Mouse (Mus musculus): ENCODE results near the gene Lgals9.
"Not testable (repeated sequence)": the region's sequence is repeated elsewhere in the genome, so short reads cannot be mapped to it uniquely, and the experiment has no call there.

Gene Lgals9

DNA sequence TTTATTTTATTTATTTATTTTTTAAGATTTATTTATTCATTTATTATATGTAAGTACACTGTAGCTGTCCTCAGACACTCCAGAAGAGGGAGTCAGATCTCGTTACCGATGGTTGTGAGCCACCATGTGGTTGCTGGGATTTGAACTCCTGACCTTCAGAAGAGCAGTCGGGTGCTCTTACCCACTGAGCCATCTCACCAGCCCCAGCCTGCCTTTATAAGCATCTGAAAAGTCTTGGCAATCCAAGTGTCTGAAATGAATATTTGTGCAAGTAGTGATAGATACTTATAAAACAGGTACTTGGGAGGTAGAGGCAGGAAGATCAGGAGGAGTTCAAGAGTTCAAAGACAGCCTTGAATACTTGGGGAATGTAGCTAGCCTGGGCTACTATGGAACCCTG lies 22.6 kb upstream of the Lgals9 start:
- DNase-seq (ENCODE audit: low spot score) = not testable (repeated sequence)

GRCm38 (mm10) chr11:79006417-79006816 lies 21.7 kb upstream of the Lgals9 start:
- no peak for DNase-seq (ENCODE audit: low spot score)

GRCm38 (mm10) chr11:79005578-79006394 lies 21.0 kb upstream of the Lgals9 start:
- DNase-seq (ENCODE audit: low spot score) = no peak

GRCm38 (mm10) chr11:79003769-79004638 lies 19.3 kb upstream of the Lgals9 start:
- DNase-seq (ENCODE audit: low spot score) = no peak

GRCm38 (mm10) chr11:79003053-79003768 lies 18.5 kb upstream of the Lgals9 start:
- no peak for DNase-seq (ENCODE audit: low spot score)

DNA sequence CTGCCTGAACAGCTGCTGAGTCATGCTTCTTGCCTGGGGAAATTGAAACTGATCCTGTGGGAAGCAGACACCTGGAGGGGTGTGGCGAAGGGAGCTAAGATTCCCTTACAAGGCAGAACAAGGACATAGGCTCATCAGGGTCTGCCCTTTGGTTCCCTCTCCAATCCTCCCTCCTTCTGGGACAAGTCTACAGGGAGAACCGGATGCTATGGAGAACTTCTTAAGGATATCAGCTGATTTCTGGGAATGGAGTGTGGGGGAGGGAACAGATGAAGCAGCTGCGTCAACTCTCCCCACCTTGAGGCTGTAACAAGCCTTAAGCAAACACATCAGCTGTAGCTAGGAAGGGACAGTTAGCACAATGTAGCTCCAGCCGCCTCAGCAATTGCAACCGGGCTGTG lies 17.8 kb upstream of the Lgals9 start:
- no peak for DNase-seq (ENCODE audit: low spot score)

- no peak for DNase-seq (ENCODE audit: low spot score)
Measured at GRCm38 (mm10) chr11:79001871-79002270, 17.1 kb upstream of the Lgals9 start.

GRCm38 (mm10) chr11:78999118-78999517 lies 14.4 kb upstream of the Lgals9 start:
- DNase-seq (ENCODE audit: low spot score) = no peak

GRCm38 (mm10) chr11:78990875-78991543 lies 6.3 kb upstream of the Lgals9 start:
- DNase-seq (ENCODE audit: low spot score) = not testable (repeated sequence)

DNA sequence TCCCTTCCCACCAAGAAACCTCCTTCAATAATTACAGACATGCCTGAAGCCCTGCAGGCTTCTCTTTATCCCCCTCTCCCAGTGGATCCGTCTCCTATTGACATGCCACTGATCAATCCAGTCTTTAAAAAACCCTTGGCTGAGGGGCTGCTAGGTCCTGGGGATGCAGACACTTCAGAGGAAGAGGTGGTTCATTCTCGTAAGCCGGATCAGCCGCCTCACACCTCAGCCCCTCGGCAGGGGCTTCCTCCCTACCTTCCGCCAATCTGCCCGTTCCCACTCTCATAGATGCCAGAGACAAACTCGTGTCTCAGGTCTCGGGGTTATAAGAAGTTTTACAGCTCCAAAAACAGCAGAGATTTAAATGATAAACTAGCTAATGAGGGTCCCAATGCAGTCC lies 5.3 kb upstream of the Lgals9 start:
- no peak for DNase-seq (ENCODE audit: low spot score)

GRCm38 (mm10) chr11:78989206-78989605 lies 4.5 kb upstream of the Lgals9 start:
- not testable (repeated sequence) for DNase-seq (ENCODE audit: low spot score)

DNA sequence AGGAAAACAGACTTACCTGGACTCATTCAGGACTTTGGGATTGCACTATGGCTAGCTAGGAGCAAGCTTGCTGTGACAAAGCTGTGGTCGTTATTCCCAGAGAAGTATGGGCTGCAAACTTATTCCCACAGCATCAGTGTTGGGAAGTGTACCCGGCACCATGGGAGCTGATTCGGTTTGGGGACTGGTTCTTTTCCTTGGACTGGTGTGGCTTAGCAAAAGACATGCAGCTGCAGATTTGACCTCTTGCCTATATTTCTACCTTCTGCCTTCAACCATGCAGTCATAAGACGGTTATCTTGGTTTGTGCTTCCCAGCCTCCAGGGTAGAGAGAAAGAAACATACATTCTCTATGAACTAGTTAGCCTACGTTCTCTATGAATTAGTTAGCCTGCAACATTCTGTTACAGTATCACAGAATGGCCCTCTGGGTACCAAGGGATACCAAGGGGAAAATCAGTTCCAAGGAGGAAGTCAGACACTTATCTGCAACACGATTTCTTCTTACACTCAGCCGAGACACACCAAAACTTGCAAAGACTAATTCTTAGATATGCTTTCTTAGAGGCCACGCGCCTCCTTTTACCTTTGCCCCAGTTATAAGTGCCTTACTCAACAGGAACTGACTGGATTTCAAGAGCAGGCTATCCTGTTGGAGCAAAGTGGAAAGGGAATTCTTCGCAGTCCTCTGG lies 1.7 kb upstream of the Lgals9 start:
- no peak for DNase-seq (ENCODE audit: low spot score)

DNA sequence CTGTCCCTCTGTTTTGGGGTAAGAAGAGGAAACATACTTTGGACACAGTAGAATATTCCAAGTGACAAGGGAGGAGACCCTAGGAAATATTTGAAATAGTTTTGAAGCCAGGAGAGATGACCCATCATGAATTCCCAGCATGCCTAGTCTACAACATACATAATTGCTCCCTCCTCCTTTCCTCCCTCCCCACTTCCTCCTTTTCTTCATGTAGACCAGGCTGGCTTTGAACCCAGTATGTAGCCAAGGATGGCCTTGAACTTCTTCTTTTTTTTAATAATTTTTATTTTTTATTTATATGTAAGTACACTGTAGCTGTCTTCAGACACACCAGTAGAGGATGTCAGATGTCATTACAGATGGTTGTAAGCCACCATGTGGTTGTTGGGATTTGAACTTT lies 759 bp upstream of the Lgals9 start:
- DNase-seq (ENCODE audit: low spot score) = no peak

GRCm38 (mm10) chr11:78983539-78983938 lies 1.2 kb downstream of the Lgals9 start:
- DNase-seq (ENCODE audit: low spot score) = no peak

DNA sequence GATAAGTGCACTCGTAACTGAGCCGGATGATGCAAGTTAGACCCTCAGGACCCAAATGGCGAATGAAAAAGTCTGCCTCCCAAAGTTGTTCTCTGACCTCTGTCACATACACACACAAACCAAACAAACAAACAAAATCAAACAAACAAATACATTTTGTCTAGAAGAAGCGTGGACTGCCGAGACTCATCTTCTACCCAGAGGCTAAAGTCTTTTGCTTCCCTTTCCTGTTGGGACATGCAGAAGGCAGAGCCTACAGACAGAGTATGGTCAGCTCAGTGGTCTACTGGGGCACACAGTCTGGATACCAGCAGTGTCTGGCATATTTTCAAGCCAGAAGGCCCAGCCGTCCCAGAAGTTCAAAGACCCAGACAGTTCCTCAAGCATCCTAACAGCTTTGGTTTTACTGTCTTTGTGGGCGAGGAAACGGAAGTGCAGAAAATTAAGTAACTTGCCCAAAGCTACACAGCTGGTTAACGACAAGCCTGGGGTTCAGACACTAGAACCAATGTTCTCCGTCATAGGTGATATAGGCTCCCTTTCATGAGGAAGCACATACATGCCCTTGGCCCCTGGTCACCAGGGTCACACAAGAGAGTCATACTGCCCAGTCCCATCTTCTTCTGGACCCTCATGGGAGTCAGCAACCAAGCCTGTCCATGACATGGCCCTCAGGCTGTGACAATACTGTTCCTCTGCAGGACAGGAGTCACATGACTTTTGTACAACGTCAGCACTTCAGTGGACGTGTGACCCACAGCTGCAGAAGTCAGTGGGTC lies 2.0 kb downstream of the Lgals9 start:
- DNase-seq (ENCODE audit: low spot score) = no peak

- DNase-seq (ENCODE audit: low spot score) = no peak
Measured at GRCm38 (mm10) chr11:78982042-78982441, 2.7 kb downstream of the Lgals9 start.

- no peak for DNase-seq (ENCODE audit: low spot score)
Measured at GRCm38 (mm10) chr11:78980083-78980634, 4.6 kb downstream of the Lgals9 start.

DNA sequence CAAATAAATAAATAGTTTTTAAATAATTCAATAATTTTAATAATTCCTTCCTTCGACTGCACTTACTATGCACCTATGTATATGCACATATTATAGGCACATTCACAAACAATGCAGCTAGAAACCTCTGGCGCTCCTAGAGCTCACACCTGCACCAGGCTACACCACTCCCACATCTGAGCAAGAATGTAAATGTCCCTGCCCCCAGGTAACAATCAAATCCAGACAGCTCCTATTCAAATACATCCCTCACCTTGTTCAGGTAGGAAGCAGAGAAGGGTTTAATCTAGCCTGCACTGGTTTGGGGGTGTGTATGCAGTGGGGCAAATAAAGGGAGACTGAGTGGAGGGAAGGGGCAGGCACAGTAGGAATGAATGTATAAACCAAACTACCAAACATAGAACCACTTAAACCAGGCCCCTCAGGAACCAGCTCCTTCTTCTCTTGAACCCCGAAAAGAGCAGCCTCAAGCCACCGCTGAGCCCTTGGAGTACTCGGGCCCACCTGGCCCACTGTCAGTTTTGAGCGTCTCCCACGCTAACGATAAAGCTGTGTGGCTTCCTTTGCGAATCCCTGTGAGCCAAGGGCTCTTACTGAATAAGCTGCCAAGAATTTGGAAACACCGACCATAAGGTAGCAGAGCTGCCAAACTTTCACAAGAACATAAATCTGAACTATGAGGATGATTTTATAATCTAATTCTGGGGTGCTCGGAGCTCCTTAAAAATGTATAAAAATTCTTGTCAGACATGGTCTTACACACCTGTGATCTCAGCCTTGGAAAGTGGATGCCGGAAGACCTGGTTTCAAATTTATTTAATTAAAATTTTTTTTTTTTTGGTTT lies 6.3 kb downstream of the Lgals9 start:
- no peak for DNase-seq (ENCODE audit: low spot score)
